Mouse (Mus musculus): ENCODE data around the gene Nav1. TPM values are rescaled to one million over a fixed set of nuclear protein-coding genes. Genes with fewer than 3 reads are reported as not detected.

Gene Nav1
- polyA plus RNA-seq, 1 experiment, result 16.3 TPM

DNA sequence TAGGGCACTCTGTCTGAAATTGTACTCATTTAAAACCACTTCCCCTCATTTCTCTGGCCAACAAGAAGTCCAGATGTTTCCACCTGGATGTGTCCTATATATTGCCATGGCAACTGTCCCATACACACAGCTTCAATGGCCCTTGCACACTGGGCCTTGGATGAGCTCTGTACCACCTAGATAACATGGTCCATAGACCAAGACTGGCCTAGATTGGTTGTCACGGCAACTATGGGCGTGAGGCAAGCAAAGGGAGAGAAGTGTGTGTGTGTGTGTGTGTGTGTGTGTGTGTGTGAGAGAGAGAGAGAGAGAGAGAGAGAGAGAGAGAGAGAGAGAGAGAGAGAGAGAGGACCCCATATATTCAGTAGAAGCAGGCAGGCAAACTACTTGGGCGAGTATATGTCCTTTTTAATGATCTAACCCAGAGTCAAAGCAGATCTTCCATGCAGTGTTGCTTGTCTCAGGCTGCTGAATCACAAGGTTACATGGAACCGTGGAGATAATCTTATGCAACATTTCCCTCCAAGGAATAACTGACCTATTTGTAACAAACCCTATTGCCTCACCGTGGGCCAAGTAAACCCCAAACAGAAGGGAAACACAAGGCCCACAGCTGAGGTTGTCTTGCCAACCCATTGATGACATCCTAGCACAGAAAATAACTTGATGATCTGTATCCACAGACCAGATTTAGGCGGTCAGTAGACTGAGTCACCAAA, 13.4 kb downstream of the Nav1 start:
- no peak for DNase-seq (ENCODE audit: low read depth in 1 of 2, low spot score in 2 of 2)
- Histone ChIP-seq H3K27ac (ENCODE audit: insufficient read depth, low read length) (no peak overlapping the region), H3K36me3 (ENCODE audit: control insufficient read depth, insufficient read depth, low read length) (no peaks in the 10 kb centered on the region), H3K27me3 (ENCODE audit: control insufficient read depth, insufficient read depth, low read length) (no peaks in the 10 kb centered on the region), H3K4me1 (ENCODE audit: control insufficient read depth, insufficient read depth, insufficient read length) (no peaks in the 10 kb centered on the region), H3K4me3 (ENCODE audit: extremely low read depth, insufficient read depth, insufficient read length) (no peak overlapping the region)
- 90% methylated on average over 6 of the region's 6 CpGs for WGBS
- no peak for TF ChIP-seq CTCF (IDR thresholded peaks at IDR 0.05; ENCODE audit: extremely low read depth, insufficient read depth, insufficient read length, insufficient replicate concordance)
- TF ChIP-seq POLR2A (IDR thresholded peaks at IDR 0.05; ENCODE audit: low read depth, low read length), result no peak

DNA sequence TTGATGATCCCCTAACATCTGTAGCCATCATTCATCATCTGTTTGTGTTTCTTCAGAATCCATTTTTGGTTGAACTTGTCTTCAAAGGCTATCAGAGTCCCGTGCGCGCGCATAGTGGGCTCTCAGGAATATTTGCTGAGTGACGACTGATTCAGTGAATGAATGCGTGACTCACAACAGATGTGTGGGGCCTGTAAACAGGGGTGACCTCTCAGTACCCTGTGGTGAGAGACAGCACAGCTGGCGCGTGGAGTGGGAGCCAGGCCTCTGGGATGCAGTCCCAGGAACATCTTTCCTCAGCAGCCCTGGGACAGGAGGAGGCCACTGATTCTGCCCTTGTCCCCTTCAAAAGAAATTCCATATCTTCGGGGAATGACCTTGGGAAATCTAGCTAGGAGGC, 16.3 kb downstream of the Nav1 start:
- no peak overlapping the region for H3K27ac ChIP-seq (ENCODE audit: insufficient read depth, low read length)
- H3K36me3 ChIP-seq (ENCODE audit: control insufficient read depth, insufficient read depth, low read length), result no peaks in the 10 kb centered on the region
- 90% methylated on average over 9 of the region's 9 CpGs for WGBS
- TF ChIP-seq POLR2A (IDR thresholded peaks at IDR 0.05; ENCODE audit: low read depth, low read length) (no peak), CTCF (IDR thresholded peaks at IDR 0.05; ENCODE audit: extremely low read depth, insufficient read depth, insufficient read length, insufficient replicate concordance) (no peak)
- H3K27me3 ChIP-seq (ENCODE audit: control insufficient read depth, insufficient read depth, low read length), result no peaks in the 10 kb centered on the region
- H3K4me1 ChIP-seq (ENCODE audit: control insufficient read depth, insufficient read depth, insufficient read length), result no peaks in the 10 kb centered on the region
- no peak overlapping the region for H3K4me3 ChIP-seq (ENCODE audit: extremely low read depth, insufficient read depth, insufficient read length)
- DNase-seq (ENCODE audit: low read depth in 1 of 2, low spot score in 2 of 2), result no peak

GRCm38 (mm10) chr1:135588973-135589372, 18.1 kb downstream of the Nav1 start:
- peaks cover 3% of the 10 kb centered on the region; the same call in 1 of the 2 replicates for H3K4me1 ChIP-seq (ENCODE audit: control insufficient read depth, insufficient read depth, insufficient read length)
- no peak overlapping the region for H3K27ac ChIP-seq (ENCODE audit: insufficient read depth, low read length)
- DNase-seq (ENCODE audit: low read depth in 1 of 2, low spot score in 2 of 2), result no peak
- TF ChIP-seq POLR2A (IDR thresholded peaks at IDR 0.05; ENCODE audit: low read depth, low read length) (no peak), CTCF (IDR thresholded peaks at IDR 0.05; ENCODE audit: extremely low read depth, insufficient read depth, insufficient read length, insufficient replicate concordance) (no peak)
- H3K36me3 ChIP-seq (ENCODE audit: control insufficient read depth, insufficient read depth, low read length), result no peaks in the 10 kb centered on the region
- WGBS, result 78% methylated on average over 3 of the region's 3 CpGs
- H3K27me3 ChIP-seq (ENCODE audit: control insufficient read depth, insufficient read depth, low read length), result peaks cover 1% of the 10 kb centered on the region; the same call in 1 of the 2 replicates
- H3K4me3 ChIP-seq (ENCODE audit: extremely low read depth, insufficient read depth, insufficient read length), result no peak overlapping the region

DNA sequence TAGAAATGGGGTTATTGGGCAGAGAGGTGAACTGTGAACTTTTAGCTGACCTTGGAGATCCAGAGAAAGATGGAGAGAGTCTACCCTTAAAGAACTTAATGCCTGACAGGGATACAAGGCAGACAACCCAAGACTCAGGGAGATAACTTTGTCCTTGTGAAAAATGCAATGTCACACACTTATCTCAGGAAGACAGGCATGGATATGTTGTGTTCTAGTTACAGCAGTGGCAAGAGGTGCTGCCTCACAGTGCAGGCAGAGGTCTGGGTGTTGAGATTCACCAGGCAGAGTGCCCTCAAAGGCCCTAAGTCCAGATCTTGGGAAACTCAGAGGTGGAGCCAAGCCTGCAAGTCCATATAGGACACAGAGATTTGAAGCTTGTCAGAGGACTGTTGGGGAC, 20.2 kb downstream of the Nav1 start:
- no peaks in the 10 kb centered on the region for H3K36me3 ChIP-seq (ENCODE audit: control insufficient read depth, insufficient read depth, low read length)
- no peak for DNase-seq (ENCODE audit: low read depth in 1 of 2, low spot score in 2 of 2)
- H3K4me3 ChIP-seq (ENCODE audit: extremely low read depth, insufficient read depth, insufficient read length), result no peak overlapping the region
- TF ChIP-seq CTCF (IDR thresholded peaks at IDR 0.05; ENCODE audit: extremely low read depth, insufficient read depth, insufficient read length, insufficient replicate concordance) (no peak), POLR2A (IDR thresholded peaks at IDR 0.05; ENCODE audit: low read depth, low read length) (no peak)
- H3K27ac ChIP-seq (ENCODE audit: insufficient read depth, low read length), result no peak overlapping the region
- peaks cover 1% of the 10 kb centered on the region; the same call in 1 of the 2 replicates for H3K27me3 ChIP-seq (ENCODE audit: control insufficient read depth, insufficient read depth, low read length)
- peaks cover 3% of the 10 kb centered on the region; the same call in 1 of the 2 replicates for H3K4me1 ChIP-seq (ENCODE audit: control insufficient read depth, insufficient read depth, insufficient read length)

- 4% methylated on average over 18 of the region's 19 CpGs for WGBS
- TF ChIP-seq POLR2A (IDR thresholded peaks at IDR 0.05; ENCODE audit: low read depth, low read length), result no peak
- TF ChIP-seq CTCF (IDR thresholded peaks at IDR 0.05; ENCODE audit: extremely low read depth, insufficient read depth, insufficient read length, insufficient replicate concordance), result no peak
Observed at GRCm38 (mm10) chr1:135585573-135585972, 21.5 kb downstream of the Nav1 start.

GRCm38 (mm10) chr1:135584587-135585541, 22.2 kb downstream of the Nav1 start:
- H3K27ac ChIP-seq (ENCODE audit: insufficient read depth, low read length), result no peak overlapping the region
- H3K36me3 ChIP-seq (ENCODE audit: control insufficient read depth, insufficient read depth, low read length), result no peaks in the 10 kb centered on the region
- H3K27me3 ChIP-seq (ENCODE audit: control insufficient read depth, insufficient read depth, low read length), result peaks cover 1% of the 10 kb centered on the region; the same call in 1 of the 2 replicates
- TF ChIP-seq CTCF (IDR thresholded peaks at IDR 0.05; ENCODE audit: extremely low read depth, insufficient read depth, insufficient read length, insufficient replicate concordance) (no peak), POLR2A (IDR thresholded peaks at IDR 0.05; ENCODE audit: low read depth, low read length) (no peak)
- peaks cover 3% of the 10 kb centered on the region; the same call in 1 of the 2 replicates for H3K4me1 ChIP-seq (ENCODE audit: control insufficient read depth, insufficient read depth, insufficient read length)
- WGBS, result 36% methylated on average over 67 of the region's 73 CpGs
- DNase-seq (ENCODE audit: low read depth in 1 of 2, low spot score in 2 of 2), result no peak
- peak overlapping the region; percentile 18; the same call in 1 of the 2 replicates for H3K4me3 ChIP-seq (ENCODE audit: extremely low read depth, insufficient read depth, insufficient read length)

More at GRCm38 (mm10) chr1:135585573-135585972, 21.5 kb downstream of the Nav1 start:
- Histone ChIP-seq H3K36me3 (ENCODE audit: control insufficient read depth, insufficient read depth, low read length) (no peaks in the 10 kb centered on the region), H3K27ac (ENCODE audit: insufficient read depth, low read length) (no peak overlapping the region), H3K4me1 (ENCODE audit: control insufficient read depth, insufficient read depth, insufficient read length) (peaks cover 3% of the 10 kb centered on the region; the same call in 1 of the 2 replicates), H3K27me3 (ENCODE audit: control insufficient read depth, insufficient read depth, low read length) (peaks cover 1% of the 10 kb centered on the region; the same call in 1 of the 2 replicates), H3K4me3 (ENCODE audit: extremely low read depth, insufficient read depth, insufficient read length) (peak overlapping the region; percentile 7; the same call in 1 of the 2 replicates)
- DNase-seq (ENCODE audit: low read depth in 1 of 2, low spot score in 2 of 2), result no peak
